Mouse (Mus musculus) heart, embryonic 15.5 days (tissue): ENCODE results near the gene Wdr54. TPM values are rescaled to one million over a fixed set of nuclear protein-coding genes. Genes with fewer than 3 reads are reported as not detected.

Source experiments
- ATAC-seq: fragments of 200-750 bp; cut with Nextera tagmentation; replicated peaks from 2 replicates; pipeline ENCODE4 v1.8.0; 2017; ENCODE audit warnings: low read depth, moderate TSS enrichment; ENCODE audit not compliant: insufficient number of reproducible peaks, insufficient read depth, low FRiP score
- H3K27ac ChIP-seq: fragments of 300-500 bp; sonication (generic); 2 replicates; pipeline ENCODE4 v1.5.1; 2015; ENCODE audit warnings: mild to moderate bottlenecking, inconsistent platforms
- H3K27me3 ChIP-seq: fragments of 300-500 bp; sonication (generic); 2 replicates; pipeline ENCODE4 v1.6.1; 2015; ENCODE audit warnings: inconsistent platforms
- H3K36me3 ChIP-seq: fragments of 300-500 bp; sonication (generic); 2 replicates; pipeline ENCODE4 v1.6.1; 2015; ENCODE audit warnings: mild to moderate bottlenecking, inconsistent platforms
- H3K4me1 ChIP-seq: fragments of 300-500 bp; sonication (generic); replicated peaks from 2 replicates; pipeline ENCODE4 v1.6.1; 2015; ENCODE audit warnings: inconsistent platforms
- H3K4me2 ChIP-seq: fragments of 300-500 bp; sonication (generic); 2 replicates; pipeline ENCODE4 v1.6.1; 2015; ENCODE audit warnings: inconsistent platforms, mild to moderate bottlenecking, moderate library complexity
- H3K4me3 ChIP-seq: fragments of 300-500 bp; sonication (generic); 2 replicates; pipeline ENCODE4 v1.5.1; 2015; ENCODE audit warnings: mild to moderate bottlenecking, inconsistent platforms
- H3K9ac ChIP-seq: fragments of 300-500 bp; sonication (generic); 2 replicates; pipeline ENCODE4 v1.6.1; 2015; ENCODE audit warnings: mild to moderate bottlenecking, inconsistent platforms
- H3K9me3 ChIP-seq: fragments of 300-500 bp; sonication (generic); replicated peaks from 2 replicates; pipeline ENCODE4 v1.6.1; 2016; ENCODE audit warnings: inconsistent platforms
- WGBS: fragments of 180-500 bp; shearing (Covaris S2); methylation state at CpG from one replicate; pipeline ENCODE4 v1.1.7; 2015; ENCODE audit warnings: mixed read lengths; 5-methylcytosine and 5-hydroxymethylcytosine counted together
- polyA plus RNA-seq: library from polyadenylated mRNA; unstranded; fragments of >200 nt; fragmentation: Nextera tagmentation; extraction: Ambion mirVana; gene quantifications from 2 replicates; pipeline ENCODE4 v1.2.1, GENCODE M21; 2015

Gene Wdr54
- polyA plus RNA-seq: 3.4 and 4.3 TPM in 2 replicates

GRCm38 (mm10) chr6:83156259-83156684 lies at the start of gene Wdr54, which contains the start of gene 1700003E16Rik:
Wdr54 (minus strand) TSS chr6:83156397.
1700003E16Rik (plus strand) TSS chr6:83156404.
- peak; percentile 68; the same call in 1 of the 2 replicates for ATAC-seq
- H3K4me2 ChIP-seq: peak within 1 kb of the TSS; percentile 78
- peak within 1 kb of the TSS; percentile 48 for H3K9ac ChIP-seq
- 2% methylated on average over 32 of the region's 32 CpGs for WGBS
- peak within 1 kb of the TSS; percentile 58 for H3K4me3 ChIP-seq
- no peaks in the 10 kb centered on the region for H3K36me3 ChIP-seq
- H3K4me1 ChIP-seq: peaks cover 13% of the 10 kb centered on the region
- H3K27me3 ChIP-seq: peaks cover 23% of the 10 kb centered on the region
- H3K9me3 ChIP-seq: no peaks in the 10 kb centered on the region
- H3K27ac ChIP-seq: no peak within 1 kb of the TSS

- no peak for ATAC-seq
- Histone ChIP-seq H3K4me1 (peaks cover 8% of the 10 kb centered on the region), H3K4me2 (no peak overlapping the region), H3K9ac (no peak overlapping the region), H3K27ac (no peak overlapping the region), H3K4me3 (no peak overlapping the region), H3K9me3 (no peaks in the 10 kb centered on the region), H3K36me3 (no peaks in the 10 kb centered on the region), H3K27me3 (no peaks in the 10 kb centered on the region)
- 85% methylated on average over 3 of the region's 3 CpGs for WGBS
These were observed 49.7 kb upstream of the Wdr54 start for GRCm38 (mm10) chr6:83205851-83206250.

GRCm38 (mm10) chr6:83203320-83203719 lies 47.1 kb upstream of the Wdr54 start:
- 76% methylated on average over 4 of the region's 4 CpGs for WGBS

GRCm38 (mm10) chr6:83197345-83198004 lies 41.3 kb upstream of the Wdr54 start:
- Histone ChIP-seq H3K27ac (peak overlapping the region; percentile 45), H3K9me3 (no peaks in the 10 kb centered on the region), H3K4me3 (0 out of 2 replicates have a peak overlapping the region, but pooled peaks have one; percentile 3), H3K27me3 (no peaks in the 10 kb centered on the region), H3K36me3 (peaks cover 66% of the 10 kb centered on the region), H3K4me1 (peaks cover 10% of the 10 kb centered on the region), H3K9ac (peak overlapping the region; percentile 25; the same call in 1 of the 2 replicates), H3K4me2 (no peak overlapping the region)
- WGBS: 35% methylated on average over 15 of the region's 15 CpGs
- ATAC-seq: peak; percentile 44; the same call in 1 of the 2 replicates

More at GRCm38 (mm10) chr6:83203320-83203719, 47.1 kb upstream of the Wdr54 start:
- Histone ChIP-seq H3K4me3 (no peak overlapping the region), H3K4me2 (no peak overlapping the region), H3K9ac (no peak overlapping the region), H3K36me3 (peaks cover 14% of the 10 kb centered on the region), H3K9me3 (no peaks in the 10 kb centered on the region), H3K4me1 (peaks cover 3% of the 10 kb centered on the region; the same call in 1 of the 2 replicates), H3K27me3 (no peaks in the 10 kb centered on the region), H3K27ac (no peak overlapping the region)
- no peak for ATAC-seq

GRCm38 (mm10) chr6:83193571-83193970 lies 37.4 kb upstream of the Wdr54 start:
- Histone ChIP-seq H3K27ac (no peak overlapping the region), H3K9me3 (no peaks in the 10 kb centered on the region), H3K4me2 (no peak overlapping the region), H3K4me1 (peaks cover 11% of the 10 kb centered on the region), H3K36me3 (peaks cover 87% of the 10 kb centered on the region), H3K4me3 (no peak overlapping the region), H3K9ac (no peak overlapping the region), H3K27me3 (no peaks in the 10 kb centered on the region)
- no peak for ATAC-seq
- WGBS: 84% methylated on average over 7 of the region's 7 CpGs

GRCm38 (mm10) chr6:83186946-83187345 lies 30.7 kb upstream of the Wdr54 start:
- H3K27me3 ChIP-seq: no peaks in the 10 kb centered on the region
- H3K9me3 ChIP-seq: no peaks in the 10 kb centered on the region
- H3K36me3 ChIP-seq: peaks cover 52% of the 10 kb centered on the region
- H3K9ac ChIP-seq: no peak overlapping the region
- peaks cover 20% of the 10 kb centered on the region for H3K4me1 ChIP-seq
- ATAC-seq: no peak
- H3K27ac ChIP-seq: no peak overlapping the region
- 86% methylated on average over 2 of the region's 2 CpGs for WGBS
- no peak overlapping the region for H3K4me2 ChIP-seq
- no peak overlapping the region for H3K4me3 ChIP-seq

GRCm38 (mm10) chr6:83185895-83186861 lies 30.0 kb upstream of the Wdr54 start:
- H3K27ac ChIP-seq: no peak overlapping the region
- H3K36me3 ChIP-seq: peaks cover 44% of the 10 kb centered on the region
- H3K4me3 ChIP-seq: 0 out of 2 replicates have a peak overlapping the region, but pooled peaks have one; percentile 7
- peaks cover 20% of the 10 kb centered on the region for H3K4me1 ChIP-seq
- no peaks in the 10 kb centered on the region for H3K9me3 ChIP-seq
- H3K27me3 ChIP-seq: no peaks in the 10 kb centered on the region
- H3K4me2 ChIP-seq: peak overlapping the region; percentile 36
- peak; percentile 72; the same call in 1 of the 2 replicates for ATAC-seq
- WGBS: 27% methylated on average over 25 of the region's 25 CpGs
- no peak overlapping the region for H3K9ac ChIP-seq

GRCm38 (mm10) chr6:83184858-83185435 lies 28.8 kb upstream of the Wdr54 start:
- H3K9me3 ChIP-seq: no peaks in the 10 kb centered on the region
- H3K27ac ChIP-seq: no peak overlapping the region
- no peak for ATAC-seq
- 90% methylated on average over 3 of the region's 3 CpGs for WGBS
- H3K4me3 ChIP-seq: no peak overlapping the region
- H3K4me2 ChIP-seq: no peak overlapping the region
- H3K9ac ChIP-seq: no peak overlapping the region
- peaks cover 23% of the 10 kb centered on the region for H3K4me1 ChIP-seq
- no peaks in the 10 kb centered on the region for H3K27me3 ChIP-seq
- peaks cover 32% of the 10 kb centered on the region for H3K36me3 ChIP-seq

- H3K27ac ChIP-seq: no peak overlapping the region
- no peak overlapping the region for H3K9ac ChIP-seq
- H3K4me3 ChIP-seq: no peak overlapping the region
- no peaks in the 10 kb centered on the region for H3K9me3 ChIP-seq
- no peak for ATAC-seq
- WGBS: 70% methylated on average over 6 of the region's 6 CpGs
- H3K4me2 ChIP-seq: no peak overlapping the region
- H3K27me3 ChIP-seq: no peaks in the 10 kb centered on the region
- H3K36me3 ChIP-seq: peaks cover 30% of the 10 kb centered on the region
- peaks cover 17% of the 10 kb centered on the region for H3K4me1 ChIP-seq
These were observed 24.4 kb upstream of the Wdr54 start for GRCm38 (mm10) chr6:83180605-83181004.

GRCm38 (mm10) chr6:83179390-83180117 lies 23.4 kb upstream of the Wdr54 start:
- H3K27me3 ChIP-seq: no peaks in the 10 kb centered on the region
- peaks cover 15% of the 10 kb centered on the region for H3K4me1 ChIP-seq
- peak; percentile 42; the same call in 1 of the 2 replicates for ATAC-seq
- H3K9me3 ChIP-seq: no peaks in the 10 kb centered on the region
- no peak overlapping the region for H3K27ac ChIP-seq
- H3K9ac ChIP-seq: peak overlapping the region; percentile 50
- H3K4me3 ChIP-seq: peak overlapping the region; percentile 35
- WGBS: 29% methylated on average over 12 of the region's 12 CpGs
- peak overlapping the region; percentile 65 for H3K4me2 ChIP-seq
- H3K36me3 ChIP-seq: peaks cover 27% of the 10 kb centered on the region
